Mouse (Mus musculus): Measurements from ENCODE around the gene Cldn11. TPM values are rescaled to one million over a fixed set of nuclear protein-coding genes. Genes with fewer than 3 reads are reported as not detected.

The Cldn11 gene
- 4.8 and 7.3 TPM in 2 replicates for polyA plus RNA-seq (2015; fragmentation: Nextera tagmentation; extraction: Ambion mirVana)

DNA sequence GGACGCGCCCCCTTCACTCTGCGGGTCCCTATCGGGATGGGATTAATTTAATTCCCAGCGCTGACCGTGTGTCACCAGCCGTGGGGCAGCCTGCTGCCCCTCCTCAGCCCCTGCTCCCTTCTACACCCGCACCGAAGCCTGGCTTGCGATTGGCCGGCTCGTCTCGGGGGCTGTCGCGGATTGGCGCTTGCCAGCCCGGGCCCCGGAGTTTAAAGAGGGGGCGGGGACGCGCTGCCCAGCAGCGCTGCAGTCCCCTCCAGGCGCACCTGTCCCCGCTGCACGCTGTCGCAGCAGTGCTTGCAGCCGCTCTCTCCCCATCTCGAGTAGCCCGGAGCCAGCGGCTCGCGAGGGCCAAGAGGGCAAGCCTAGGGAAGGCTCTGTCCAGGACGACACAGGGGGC lies at the start of gene Cldn11:
TSS of gene Cldn11 (plus strand) at position 215 of the 400 bp plus-strand sequence.
- Histone ChIP-seq H3K4me1 (peaks cover 13% of the 10 kb centered on the region), H3K9me3 (no peaks in the 10 kb centered on the region), H3K4me3 (peak within 1 kb of the TSS; percentile 49), H3K9ac (peak within 1 kb of the TSS; percentile 67), H3K27ac (replicated peaks) (no peak within 1 kb of the TSS), H3K4me2 (peak within 1 kb of the TSS; percentile 80), H3K27me3 (replicated peaks) (peaks cover 50% of the 10 kb centered on the region), H3K36me3 (no peaks in the 10 kb centered on the region)
- peak; percentile 49; the same call in 1 of the 2 replicates for ATAC-seq (ENCODE audit: extremely low read depth, insufficient number of reproducible peaks, low FRiP score, low TSS enrichment)
- WGBS = under 1% methylated on average over 33 of the region's 33 CpGs

DNA sequence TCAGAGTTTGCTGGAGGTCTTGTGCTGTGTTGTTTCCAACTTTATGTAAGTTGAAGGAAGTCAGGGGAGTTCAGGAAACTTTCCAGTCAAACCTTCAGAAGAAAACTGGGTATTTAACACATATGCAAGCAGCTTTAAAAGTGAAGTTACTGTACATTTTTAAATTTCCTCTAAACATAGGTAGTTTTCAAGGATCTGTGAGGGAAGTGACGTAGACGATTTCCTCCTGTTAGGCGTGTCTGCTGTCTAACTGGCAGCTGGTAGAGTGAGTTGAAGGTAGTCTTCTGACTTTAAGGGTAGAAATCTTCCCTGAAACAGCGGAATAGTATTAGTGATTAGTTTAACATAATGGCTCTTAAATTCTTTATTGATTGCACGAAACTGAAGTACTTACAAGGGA lies 49.7 kb upstream of the Cldn11 start:
- Histone ChIP-seq H3K9me3 (no peaks in the 10 kb centered on the region), H3K27me3 (replicated peaks) (no peaks in the 10 kb centered on the region), H3K27ac (replicated peaks) (no peak overlapping the region), H3K4me1 (peaks cover 71% of the 10 kb centered on the region), H3K4me3 (peak overlapping the region; percentile 21), H3K36me3 (peaks cover 18% of the 10 kb centered on the region), H3K4me2 (peak overlapping the region; percentile 62), H3K9ac (no peak overlapping the region)
- ATAC-seq (ENCODE audit: extremely low read depth, insufficient number of reproducible peaks, low FRiP score, low TSS enrichment) = no peak
- 72% methylated on average over 5 of the region's 5 CpGs for WGBS

DNA sequence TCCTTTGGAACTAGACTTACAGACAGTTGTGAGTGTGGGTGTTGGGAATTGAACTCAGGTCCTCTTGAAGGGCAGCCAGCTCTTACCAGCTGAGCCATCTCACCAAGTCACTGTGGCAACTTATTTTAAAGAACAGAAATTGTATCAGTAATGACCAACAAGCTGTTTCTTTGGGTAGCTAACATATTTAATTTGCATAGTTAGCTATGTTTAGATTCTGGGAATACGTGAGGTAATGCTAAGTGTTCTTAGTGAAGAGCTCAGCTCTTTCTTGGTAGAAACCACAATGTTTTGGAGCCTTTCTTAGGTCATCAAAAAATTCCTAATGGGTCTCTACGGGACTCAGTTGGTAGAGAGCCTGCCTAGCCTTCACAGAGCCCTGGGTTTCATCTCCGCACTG lies 48.9 kb upstream of the Cldn11 start:
- Histone ChIP-seq H3K36me3 (peaks cover 22% of the 10 kb centered on the region), H3K27ac (replicated peaks) (no peak overlapping the region), H3K4me2 (no peak overlapping the region), H3K9me3 (no peaks in the 10 kb centered on the region), H3K27me3 (replicated peaks) (no peaks in the 10 kb centered on the region), H3K4me1 (peaks cover 75% of the 10 kb centered on the region), H3K4me3 (no peak overlapping the region), H3K9ac (no peak overlapping the region)
- no peak for ATAC-seq (ENCODE audit: extremely low read depth, insufficient number of reproducible peaks, low FRiP score, low TSS enrichment)
- WGBS = 90% methylated on average over 3 of the region's 3 CpGs

DNA sequence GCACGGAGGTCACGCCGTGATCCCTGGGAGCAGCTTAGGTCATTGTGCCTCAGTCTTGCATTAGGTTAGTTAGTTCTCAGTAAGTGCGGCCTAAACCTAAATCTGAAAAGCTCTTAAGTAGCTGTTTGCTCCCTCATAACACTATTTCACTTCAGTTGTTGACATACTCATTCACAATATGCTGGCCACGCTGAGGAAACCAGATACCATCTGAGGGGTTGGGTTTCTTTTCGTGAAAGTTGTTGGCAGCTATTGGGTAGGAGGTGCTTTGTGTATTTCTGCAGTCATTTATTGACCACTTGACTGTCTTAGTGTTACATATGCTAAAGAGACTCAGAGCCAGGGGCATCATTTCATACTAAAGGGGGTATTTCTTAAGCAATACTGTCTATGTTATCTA lies 44.8 kb upstream of the Cldn11 start:
- Histone ChIP-seq H3K9me3 (no peaks in the 10 kb centered on the region), H3K4me3 (no peak overlapping the region), H3K36me3 (peaks cover 7% of the 10 kb centered on the region), H3K27ac (replicated peaks) (no peak overlapping the region), H3K4me2 (no peak overlapping the region), H3K27me3 (replicated peaks) (no peaks in the 10 kb centered on the region), H3K9ac (no peak overlapping the region), H3K4me1 (peaks cover 64% of the 10 kb centered on the region)
- WGBS = 65% methylated on average over 6 of the region's 6 CpGs
- ATAC-seq (ENCODE audit: extremely low read depth, insufficient number of reproducible peaks, low FRiP score, low TSS enrichment) = no peak

DNA sequence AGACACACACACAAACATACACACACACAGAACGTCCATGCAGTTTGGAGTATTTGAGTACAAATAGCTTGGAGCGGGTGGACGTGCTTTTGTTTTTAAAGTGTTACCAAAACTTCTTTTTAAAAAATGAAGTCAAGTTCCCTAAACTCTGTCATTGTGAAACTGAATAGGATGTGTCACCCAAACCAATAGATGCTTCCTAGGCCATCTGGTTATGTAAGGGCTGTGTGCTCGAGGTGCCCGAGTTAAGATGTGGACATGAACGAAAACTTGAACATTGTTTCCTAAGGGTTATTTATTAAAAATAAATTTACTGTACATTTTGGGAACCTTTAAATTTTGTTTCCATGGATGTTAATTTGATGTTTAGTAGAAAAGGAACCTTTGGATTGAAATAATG lies 43.1 kb upstream of the Cldn11 start:
- peaks cover 59% of the 10 kb centered on the region for H3K4me1 ChIP-seq
- no peaks in the 10 kb centered on the region for H3K27me3 ChIP-seq (replicated peaks)
- H3K9me3 ChIP-seq = no peaks in the 10 kb centered on the region
- no peak for ATAC-seq (ENCODE audit: extremely low read depth, insufficient number of reproducible peaks, low FRiP score, low TSS enrichment)
- no peak overlapping the region for H3K27ac ChIP-seq (replicated peaks)
- no peak overlapping the region for H3K4me2 ChIP-seq
- WGBS = 86% methylated on average over 6 of the region's 6 CpGs
- no peak overlapping the region for H3K9ac ChIP-seq
- H3K36me3 ChIP-seq = peaks cover 8% of the 10 kb centered on the region
- H3K4me3 ChIP-seq = no peak overlapping the region

DNA sequence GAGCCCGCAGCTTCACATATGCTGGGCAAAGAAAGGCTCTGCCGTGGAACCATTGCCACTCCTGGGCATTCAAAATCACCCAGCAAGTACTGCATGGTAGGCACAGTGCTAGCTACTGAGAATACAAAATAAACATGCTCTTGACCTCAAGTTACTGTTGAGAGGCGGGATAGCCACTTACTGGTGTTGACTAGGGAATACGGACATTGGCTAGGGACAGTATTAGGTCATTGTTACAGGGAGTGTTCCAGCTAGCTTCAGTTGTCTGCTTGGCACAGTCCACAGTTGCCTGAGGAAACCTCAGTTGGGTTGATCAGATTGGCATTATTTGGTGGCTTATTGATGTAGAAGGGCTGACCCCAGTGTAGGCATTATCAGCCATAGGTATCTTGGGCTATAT lies 42.0 kb upstream of the Cldn11 start:
- Histone ChIP-seq H3K27ac (replicated peaks) (0 out of 2 replicates have a peak overlapping the region, but pooled peaks have one; percentile 3), H3K36me3 (peaks cover 15% of the 10 kb centered on the region), H3K27me3 (replicated peaks) (no peaks in the 10 kb centered on the region), H3K4me1 (peaks cover 59% of the 10 kb centered on the region), H3K4me3 (no peak overlapping the region), H3K9ac (no peak overlapping the region), H3K4me2 (no peak overlapping the region), H3K9me3 (no peaks in the 10 kb centered on the region)
- ATAC-seq (ENCODE audit: extremely low read depth, insufficient number of reproducible peaks, low FRiP score, low TSS enrichment) = no peak
- 78% methylated on average over 4 of the region's 4 CpGs for WGBS

DNA sequence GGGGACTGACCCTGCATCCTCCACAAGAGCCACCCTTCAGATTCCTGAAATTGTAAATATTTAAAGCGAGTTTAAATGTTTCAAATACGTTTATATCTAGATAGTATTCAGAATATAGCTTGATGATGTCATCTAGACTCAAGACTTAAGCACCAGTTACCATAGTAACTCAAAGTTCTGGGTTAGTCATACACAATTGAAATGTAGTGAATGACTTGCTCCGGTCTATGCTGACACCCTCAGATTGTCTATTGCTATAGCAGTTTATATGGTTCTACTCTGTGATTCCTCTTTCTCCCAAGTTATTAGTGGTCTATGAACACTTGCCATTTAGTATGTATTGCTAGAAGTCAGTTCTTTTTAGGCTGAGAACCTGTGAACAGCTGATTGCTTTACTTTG lies 40.6 kb upstream of the Cldn11 start:
- 61% methylated on average over 3 of the region's 3 CpGs for WGBS

DNA sequence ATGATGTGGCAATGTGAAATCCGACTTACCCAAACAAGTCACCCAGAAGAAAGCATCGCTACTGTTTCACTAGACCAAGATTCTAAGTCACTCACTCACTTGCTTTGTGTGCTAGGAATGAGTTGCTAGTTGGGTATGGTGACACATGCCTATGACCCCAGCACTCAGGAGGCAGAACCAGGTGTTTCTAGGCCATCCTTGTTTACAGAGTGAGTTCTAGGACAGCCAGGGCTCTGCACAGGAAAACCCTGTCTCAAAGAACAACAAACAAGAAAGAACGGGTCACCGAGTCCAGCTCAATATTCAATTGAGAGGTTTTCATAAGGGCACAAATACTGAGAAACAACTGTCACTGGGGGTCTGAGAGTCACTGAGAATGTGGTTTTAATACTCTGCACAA lies 26.6 kb upstream of the Cldn11 start:
- Histone ChIP-seq H3K9me3 (no peaks in the 10 kb centered on the region), H3K4me1 (peaks cover 9% of the 10 kb centered on the region; the same call in 1 of the 2 replicates), H3K4me3 (no peak overlapping the region), H3K27ac (replicated peaks) (no peak overlapping the region), H3K36me3 (peaks cover 55% of the 10 kb centered on the region), H3K4me2 (no peak overlapping the region), H3K27me3 (replicated peaks) (no peaks in the 10 kb centered on the region), H3K9ac (no peak overlapping the region)
- 76% methylated on average over 4 of the region's 4 CpGs for WGBS
- no peak for ATAC-seq (ENCODE audit: extremely low read depth, insufficient number of reproducible peaks, low FRiP score, low TSS enrichment)

More for the DNA sequence above, 40.6 kb upstream of the Cldn11 start:
- H3K36me3 ChIP-seq = peaks cover 30% of the 10 kb centered on the region
- no peak overlapping the region for H3K4me2 ChIP-seq
- no peaks in the 10 kb centered on the region for H3K27me3 ChIP-seq (replicated peaks)
- no peak overlapping the region for H3K27ac ChIP-seq (replicated peaks)
- no peak overlapping the region for H3K9ac ChIP-seq
- H3K4me3 ChIP-seq = no peak overlapping the region
- H3K4me1 ChIP-seq = peaks cover 51% of the 10 kb centered on the region
- no peak for ATAC-seq (ENCODE audit: extremely low read depth, insufficient number of reproducible peaks, low FRiP score, low TSS enrichment)
- no peaks in the 10 kb centered on the region for H3K9me3 ChIP-seq

DNA sequence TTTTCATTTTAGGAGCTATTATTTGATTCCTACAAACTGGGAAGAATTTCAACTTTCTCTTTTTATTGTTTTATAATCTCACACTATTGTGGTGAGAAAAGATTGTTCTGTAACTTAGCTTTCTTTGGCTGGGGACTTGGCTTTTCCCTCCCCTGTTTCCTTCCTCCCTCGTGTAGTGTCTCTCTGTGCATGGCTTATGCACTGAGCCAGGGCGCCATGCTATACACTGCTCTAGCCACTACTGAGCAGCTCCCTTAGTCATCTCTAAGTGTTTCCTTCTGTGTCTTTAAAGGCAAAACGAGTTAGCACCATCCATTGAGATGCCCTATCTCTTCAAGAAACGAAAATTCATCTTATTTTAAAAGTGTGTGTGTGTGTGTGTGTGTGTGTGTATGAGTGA lies 23.4 kb upstream of the Cldn11 start:
- Histone ChIP-seq H3K36me3 (peaks cover 25% of the 10 kb centered on the region), H3K4me2 (no peak overlapping the region), H3K4me3 (no peak overlapping the region), H3K9ac (no peak overlapping the region), H3K27me3 (replicated peaks) (no peaks in the 10 kb centered on the region), H3K9me3 (no peaks in the 10 kb centered on the region), H3K4me1 (peaks cover 13% of the 10 kb centered on the region), H3K27ac (replicated peaks) (no peak overlapping the region)
- no peak for ATAC-seq (ENCODE audit: extremely low read depth, insufficient number of reproducible peaks, low FRiP score, low TSS enrichment)
- 59% methylated on average over 4 of the region's 4 CpGs for WGBS

DNA sequence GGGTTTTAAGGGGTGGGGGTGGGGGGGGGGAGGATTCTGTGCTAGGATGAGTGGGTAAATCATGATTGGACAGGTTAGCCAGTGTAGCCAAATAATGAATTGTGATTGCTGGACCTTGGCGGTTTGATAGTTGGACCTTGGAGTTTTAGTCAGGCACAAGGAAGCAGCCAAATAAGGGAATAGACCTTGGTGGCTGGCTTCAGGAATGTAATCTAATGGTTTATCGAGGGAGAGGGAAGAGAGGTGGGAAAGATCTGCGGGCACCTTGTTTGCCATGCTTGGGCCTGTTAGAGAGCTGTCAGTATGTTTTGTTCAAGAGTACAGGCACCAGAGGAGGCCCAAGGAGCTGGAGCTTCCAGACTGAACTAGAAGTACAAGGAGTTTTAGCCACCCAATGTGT lies 22.9 kb upstream of the Cldn11 start:
- no peak for ATAC-seq (ENCODE audit: extremely low read depth, insufficient number of reproducible peaks, low FRiP score, low TSS enrichment)
- Histone ChIP-seq H3K36me3 (peaks cover 23% of the 10 kb centered on the region), H3K27me3 (replicated peaks) (no peaks in the 10 kb centered on the region), H3K4me3 (no peak overlapping the region), H3K9ac (no peak overlapping the region), H3K9me3 (no peaks in the 10 kb centered on the region), H3K4me2 (no peak overlapping the region), H3K4me1 (peaks cover 13% of the 10 kb centered on the region), H3K27ac (replicated peaks) (no peak overlapping the region)
- WGBS = 51% methylated on average over 3 of the region's 3 CpGs

DNA sequence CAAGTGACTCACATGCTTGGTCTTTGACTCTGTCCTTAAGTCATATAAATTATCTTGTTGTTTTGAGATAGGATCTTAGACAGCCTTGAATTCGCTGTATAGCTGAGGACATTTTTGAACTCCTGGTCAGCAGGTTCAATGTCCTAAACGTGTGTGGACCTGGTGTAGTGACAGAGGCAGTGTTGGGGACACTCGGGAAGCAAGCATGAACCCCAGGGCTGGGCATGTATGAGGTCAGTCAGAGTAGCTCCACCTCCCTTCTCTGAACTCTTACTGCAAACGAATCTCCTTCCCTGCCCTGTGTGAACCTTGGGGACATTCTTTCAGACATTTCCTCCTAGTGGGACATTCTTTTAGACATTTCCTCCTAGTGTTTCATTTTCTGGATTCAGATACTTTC lies 20.0 kb upstream of the Cldn11 start:
- Histone ChIP-seq H3K4me2 (no peak overlapping the region), H3K4me1 (peaks cover 23% of the 10 kb centered on the region), H3K27ac (replicated peaks) (no peak overlapping the region), H3K9ac (no peak overlapping the region), H3K27me3 (replicated peaks) (no peaks in the 10 kb centered on the region), H3K36me3 (no peaks in the 10 kb centered on the region), H3K4me3 (no peak overlapping the region), H3K9me3 (no peaks in the 10 kb centered on the region)
- WGBS = 31% methylated on average over 4 of the region's 4 CpGs
- ATAC-seq (ENCODE audit: extremely low read depth, insufficient number of reproducible peaks, low FRiP score, low TSS enrichment) = no peak

DNA sequence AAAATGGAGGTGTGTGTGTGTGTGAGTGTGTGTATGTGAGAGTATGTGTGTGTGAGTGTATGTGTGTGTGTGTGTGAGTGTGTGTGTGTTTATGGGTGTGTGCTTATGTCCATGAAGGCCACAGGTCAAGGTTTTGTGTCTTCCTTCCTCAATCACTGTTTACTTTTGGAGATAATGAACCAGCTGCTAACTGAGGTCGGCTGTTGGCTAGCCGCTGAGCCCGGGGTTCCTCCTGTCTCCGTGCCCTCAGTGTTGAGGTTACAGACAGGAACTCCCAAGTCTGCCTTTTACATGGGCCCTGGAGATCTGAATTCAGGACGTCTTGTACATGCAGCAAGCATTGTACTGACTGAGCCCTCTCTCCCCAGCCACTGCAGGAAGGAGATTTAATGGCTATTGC lies 16.1 kb upstream of the Cldn11 start:
- peaks cover 19% of the 10 kb centered on the region for H3K4me1 ChIP-seq
- no peak overlapping the region for H3K4me2 ChIP-seq
- H3K36me3 ChIP-seq = no peaks in the 10 kb centered on the region
- no peak for ATAC-seq (ENCODE audit: extremely low read depth, insufficient number of reproducible peaks, low FRiP score, low TSS enrichment)
- no peak overlapping the region for H3K9ac ChIP-seq
- no peak overlapping the region for H3K27ac ChIP-seq (replicated peaks)
- WGBS = 32% methylated on average over 5 of the region's 5 CpGs
- 0 out of 2 replicates have a peak, but pooled peaks cover 2% of the 10 kb centered on the region for H3K9me3 ChIP-seq
- no peak overlapping the region for H3K4me3 ChIP-seq
- no peaks in the 10 kb centered on the region for H3K27me3 ChIP-seq (replicated peaks)

All from heart, embryonic 13.5 days (tissue).